Mouse (Mus musculus) layer of hippocampus, adult 11-12 months (tissue): ENCODE data around the gene Mapk12.

Experiments used
- DNase-seq: peaks from one replicate; pipeline ENCODE4 v3.0.0; 2022; ENCODE audit warnings: low spot score

The Mapk12 gene

GRCm38 (mm10) chr15:89140659-89141252 lies at the start of gene Mapk12:
TSS of gene Mapk12 (minus strand) at chr15:89140703.
- no peak for DNase-seq

GRCm38 (mm10) chr15:89184937-89185227 lies 44.4 kb upstream of the Mapk12 start:
- DNase-seq: no peak

GRCm38 (mm10) chr15:89184141-89184936 lies 43.8 kb upstream of the Mapk12 start:
- no peak for DNase-seq

- DNase-seq: no peak
Measured at GRCm38 (mm10) chr15:89182842-89183241, 42.3 kb upstream of the Mapk12 start.

- no peak for DNase-seq
Measured at GRCm38 (mm10) chr15:89182328-89182741, 41.8 kb upstream of the Mapk12 start.

- DNase-seq: no peak
Measured at GRCm38 (mm10) chr15:89181561-89182270, 41.2 kb upstream of the Mapk12 start.

GRCm38 (mm10) chr15:89180571-89181229 lies 40.2 kb upstream of the Mapk12 start, which contains the start of gene Plxnb2:
TSS of gene Plxnb2 (minus strand) at chr15:89180788.
- DNase-seq: peak; percentile 79

GRCm38 (mm10) chr15:89180081-89180541 lies 39.6 kb upstream of the Mapk12 start:
- no peak for DNase-seq

- DNase-seq: no peak
Measured at GRCm38 (mm10) chr15:89179630-89179964, 39.1 kb upstream of the Mapk12 start.

- DNase-seq: no peak
Measured at GRCm38 (mm10) chr15:89178954-89179629, 38.6 kb upstream of the Mapk12 start.

GRCm38 (mm10) chr15:89178260-89178860 lies 37.9 kb upstream of the Mapk12 start:
- DNase-seq: no peak

GRCm38 (mm10) chr15:89177576-89178259 lies 37.2 kb upstream of the Mapk12 start:
- no peak for DNase-seq

- peak; percentile 79 for DNase-seq
Measured at GRCm38 (mm10) chr15:89177121-89177520, 36.6 kb upstream of the Mapk12 start.

- no peak for DNase-seq
Measured at GRCm38 (mm10) chr15:89175411-89176155, 35.1 kb upstream of the Mapk12 start.

- DNase-seq: no peak
Measured at GRCm38 (mm10) chr15:89174889-89175339, 34.4 kb upstream of the Mapk12 start.

- no peak for DNase-seq
Measured at GRCm38 (mm10) chr15:89173906-89174214, 33.4 kb upstream of the Mapk12 start.

GRCm38 (mm10) chr15:89173024-89173905 lies 32.8 kb upstream of the Mapk12 start:
- DNase-seq: no peak

GRCm38 (mm10) chr15:89172276-89172935 lies 31.9 kb upstream of the Mapk12 start:
- no peak for DNase-seq
